ENCODE assay signal across 8 mouse cellular contexts in genomic region chr3:88071783-88072182, GRCm38 (mm10). TPM values are rescaled to one million over a fixed set of nuclear protein-coding genes. Genes with fewer than 3 reads are reported as not detected.
DNase-seq lines count a peak whose midpoint lies in the region; ATAC-seq and TF ChIP-seq lines count a peak whose summit lies in the region.

No protein-coding gene starts in this region.

- H3K4me3 ChIP-seq in left cerebral cortex, adult 2 months: no peak overlapping the region

- intact Hi-C loops in left cerebral cortex, adult 2 months (cut with DNase I): loop anchor here (1.0 to 2.0 kb wide), 3 partner anchors 61 to 136 kb away; no protein-coding TSS in a partner anchor

- no peak overlapping the region for H3K27ac ChIP-seq in left cerebral cortex, adult 2 months

- DNase-seq in adrenal gland, adult (ENCODE audit: inconsistent age in 2 of 2, low spot score in 1 of 2): peak; percentile 83 to 96
- peak; percentile 81 to 84 for DNase-seq in gastrocnemius, adult 8-10 months (ENCODE audit: low spot score in 2 of 2)
- peak; percentile 89 for DNase-seq in induced T-regulatory cell, adult 2 months (ENCODE audit: low read depth)
- DNase-seq in left cerebral cortex, adult 2 months (ENCODE audit: extremely low spot score in 1 of 2, low spot score in 2 of 2): peak; percentile 79 to 93
- DNase-seq in mesoderm, embryonic 11.5 days (ENCODE audit: low read depth, low spot score): peak; percentile 82
- peak; percentile 79 for DNase-seq in right cerebral cortex, postnatal 25 days
- DNase-seq in urinary bladder, postnatal 25 days (ENCODE audit: low spot score): peak; percentile 86

- TF ChIP-seq CTCF in left cerebral cortex, adult 2 months (IDR thresholded peaks at IDR 0.05): peak; percentile 95

- ATAC-seq in common myeloid progenitor, adult 5-6 weeks (replicated peaks; ENCODE audit: low read depth, poor library complexity, severe bottlenecking): peak; percentile 91

RNA-seq across cellular contexts. Expression of gene Ttc24, which starts 6.3 kb away (rescaled TPM):
- total RNA-seq in common myeloid progenitor, adult 5-6 weeks (2017): not detected in 2 replicates
- total RNA-seq in gastrocnemius, adult 8-10 months (2022): not detected
- not detected for total RNA-seq in left cerebral cortex, adult 2 months (2021)

RNA-seq across cellular contexts. Expression of gene Iqgap3, which starts 10.0 kb away (rescaled TPM):
- total RNA-seq in common myeloid progenitor, adult 5-6 weeks (2017): 13.5 and 17.2 TPM in 2 replicates
- total RNA-seq in gastrocnemius, adult 8-10 months (2022): under 1 TPM; 0.08 to 0.39 (median 0.12) TPM
- under 1 TPM; 0.21 to 0.41 TPM for total RNA-seq in left cerebral cortex, adult 2 months (2021)

RNA-seq across cellular contexts. Expression of gene Naxe, which starts 13.5 kb away (rescaled TPM):
- total RNA-seq in common myeloid progenitor, adult 5-6 weeks (2017): 29.6 and 33.9 TPM in 2 replicates
- 10 to 100 TPM; 49.1 to 56.1 (median 50.4) TPM for total RNA-seq in gastrocnemius, adult 8-10 months (2022)
- 10 to 100 TPM; 64.3 to 66.6 TPM for total RNA-seq in left cerebral cortex, adult 2 months (2021)

RNA-seq across cellular contexts. Expression of gene Gpatch4, which starts 28.9 kb away (rescaled TPM):
- 49.9 and 65.8 TPM in 2 replicates for total RNA-seq in common myeloid progenitor, adult 5-6 weeks (2017)
- 10 to 100 TPM; 24.2 to 30.2 (median 25.5) TPM for total RNA-seq in gastrocnemius, adult 8-10 months (2022)
- 10 to 100 TPM; 17.5 to 19.1 TPM for total RNA-seq in left cerebral cortex, adult 2 months (2021)

RNA-seq across cellular contexts. Expression of gene Hapln2, which starts 44.4 kb away (rescaled TPM):
- not detected in 2 replicates for total RNA-seq in common myeloid progenitor, adult 5-6 weeks (2017)
- under 1 TPM in 1 of 4 experiments, not detected in 3; 0.11 TPM for total RNA-seq in gastrocnemius, adult 8-10 months (2022)
- 10 to 100 TPM; 11.3 to 13.5 TPM for total RNA-seq in left cerebral cortex, adult 2 months (2021)

Comparison
In these comparisons a context has a peak if more than half of its experiments do, and no peak if none do; other contexts are left out.
1. RNA of gene Iqgap3, which starts 10.0 kb away (total RNA-seq): 13.5 to 17.2 TPM in common myeloid progenitor, adult 5-6 weeks; 0.21 to 0.41 TPM in left cerebral cortex, adult 2 months and 0.08 to 0.39 TPM in gastrocnemius, adult 8-10 months; every median in the first group is over 10 times any median in the second.
2. Peak in every context shown above with its lines, with median percentiles within 50 percentile points of each other: DNase-seq.